Mouse (Mus musculus) CD8-positive naive resting alpha-beta T cell, adult 2 months (primary cell): ENCODE results near the gene Dio1.

Experiments used
- DNase-seq, 2 experiments: peaks; one replicate each; pipeline ENCODE4 v3.0.0; 2022; ENCODE audit warnings: low read depth in 2 of 2, low spot score in 2 of 2

Gene Dio1

GRCm38 (mm10) chr4:107300902-107301555 is 5.9 kb downstream of the Dio1 start:
- no peak for DNase-seq

- no peak for DNase-seq
These were observed 6.6 kb downstream of the Dio1 start for GRCm38 (mm10) chr4:107300371-107300770.

- DNase-seq: no peak
These were observed 7.1 kb downstream of the Dio1 start for GRCm38 (mm10) chr4:107299779-107300340.

- DNase-seq: no peak
These were observed 8.8 kb downstream of the Dio1 start for GRCm38 (mm10) chr4:107298071-107298606.

- DNase-seq: no peak
These were observed 14.7 kb downstream of the Dio1 start for GRCm38 (mm10) chr4:107292273-107292662.

- no peak for DNase-seq
These were observed 15.2 kb downstream of the Dio1 start for GRCm38 (mm10) chr4:107291611-107292272.

- DNase-seq: no peak
These were observed 19.5 kb downstream of the Dio1 start for GRCm38 (mm10) chr4:107287517-107287916.

- DNase-seq: no peak
These were observed 20.6 kb downstream of the Dio1 start for GRCm38 (mm10) chr4:107286386-107286785.

GRCm38 (mm10) chr4:107285446-107286200 is 21.3 kb downstream of the Dio1 start:
- DNase-seq: no peak

GRCm38 (mm10) chr4:107280843-107281475 is 26.0 kb downstream of the Dio1 start:
- no peak for DNase-seq

GRCm38 (mm10) chr4:107278188-107278707 is 28.7 kb downstream of the Dio1 start:
- DNase-seq: no peak

- DNase-seq: no peak
These were observed 32.5 kb downstream of the Dio1 start for GRCm38 (mm10) chr4:107274511-107274910.

GRCm38 (mm10) chr4:107273683-107274082 is 33.3 kb downstream of the Dio1 start:
- no peak for DNase-seq

- peak; percentile 54 to 67 for DNase-seq
These were observed 47.0 kb downstream of the Dio1 start for GRCm38 (mm10) chr4:107260001-107260400.

GRCm38 (mm10) chr4:107254414-107254813 is 52.6 kb downstream of the Dio1 start:
- no peak for DNase-seq

GRCm38 (mm10) chr4:107253125-107254091 is 53.6 kb downstream of the Dio1 start, which contains the start of the genes Lrrc42 and Hspb11:
TSS of gene Lrrc42 (minus strand) at chr4:107253532.
TSS of gene Hspb11 (plus strand) at chr4:107253593.
- peak; percentile 94 for DNase-seq

GRCm38 (mm10) chr4:107252522-107252921 is 54.4 kb downstream of the Dio1 start:
- no peak for DNase-seq

GRCm38 (mm10) chr4:107250494-107250893 is 56.5 kb downstream of the Dio1 start:
- peak; percentile 32 to 61 for DNase-seq

GRCm38 (mm10) chr4:107249471-107249870 is 57.5 kb downstream of the Dio1 start:
- DNase-seq: no peak
